Mouse (Mus musculus): ENCODE measurements around the gene Tbc1d10c. TPM values are rescaled to one million over a fixed set of nuclear protein-coding genes. Genes with fewer than 3 reads are reported as not detected.

Gene Tbc1d10c
- total RNA-seq, 2 experiments from 2014 or later, result 1.6 to 2.1 TPM

DNA sequence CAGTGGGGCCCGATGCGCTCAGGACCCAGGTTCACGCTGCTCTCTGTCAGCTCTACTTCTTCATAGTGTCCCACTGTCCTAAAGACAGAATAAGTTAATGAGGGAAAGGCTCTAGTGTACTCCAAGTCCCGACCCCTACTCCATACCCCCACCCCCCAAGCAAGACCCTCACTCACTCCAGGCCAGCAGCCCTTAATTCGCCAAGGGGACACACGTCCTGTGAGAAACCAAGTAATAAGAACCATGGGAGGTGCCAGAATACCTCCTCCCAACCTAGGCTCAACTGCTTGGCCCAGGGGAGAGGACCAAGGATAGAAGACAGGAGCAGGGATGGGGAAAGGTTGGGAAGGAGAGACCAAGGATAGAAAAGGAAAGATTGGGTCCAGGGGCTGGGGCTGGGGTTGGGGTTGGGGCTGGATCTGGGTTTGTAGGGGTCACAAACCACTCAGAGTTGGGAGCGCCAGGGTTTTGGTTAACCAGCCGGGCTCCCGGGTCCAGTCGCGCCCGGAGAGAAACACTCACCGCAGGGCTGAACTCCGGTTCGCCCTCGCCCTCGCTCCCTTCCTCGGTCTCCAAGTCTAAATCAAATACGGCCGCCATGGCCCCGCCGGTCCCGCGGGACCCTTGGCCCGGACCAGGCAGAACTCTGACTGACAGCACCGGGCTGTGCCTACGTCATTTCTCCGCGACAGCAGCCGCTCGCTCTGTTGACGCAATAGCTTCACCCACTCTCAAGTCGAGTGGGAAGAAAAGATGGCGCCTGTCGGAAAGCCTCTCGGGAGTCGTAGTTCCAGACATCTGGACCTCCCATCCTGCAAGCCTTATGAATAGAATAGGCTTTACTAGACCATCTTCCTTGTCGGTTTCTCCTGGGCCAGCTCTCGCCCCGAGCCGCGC is 28.2 kb downstream of the Tbc1d10c start, which contains the start of gene Rps6kb2:
TSS of gene Rps6kb2 (minus strand) at position 709 of the 897 bp plus-strand sequence.
- DNase-seq (ENCODE audit: low spot score in 2 of 2), result peak; percentile 97

DNA sequence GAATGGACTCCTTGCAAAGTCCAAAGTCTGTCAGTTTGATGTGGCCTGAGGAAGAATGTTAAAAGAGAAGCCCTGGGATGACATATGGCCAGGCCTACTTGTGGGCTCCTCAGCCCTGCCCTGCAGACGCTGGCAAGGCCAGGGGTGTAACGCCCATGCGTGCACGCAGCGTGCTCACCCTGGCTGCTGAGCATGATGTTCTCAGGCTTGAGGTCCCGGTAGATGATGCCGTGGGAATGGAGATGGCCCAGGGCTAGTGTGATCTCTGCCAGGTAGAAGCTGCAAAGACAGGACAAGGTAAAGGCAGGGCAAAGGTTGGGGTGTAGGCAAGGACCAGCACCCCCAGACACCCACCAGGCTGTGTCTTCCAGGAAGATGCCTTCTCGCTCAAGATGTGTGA is 32.0 kb downstream of the Tbc1d10c start:
- no peak for DNase-seq (ENCODE audit: low spot score in 2 of 2)

DNA sequence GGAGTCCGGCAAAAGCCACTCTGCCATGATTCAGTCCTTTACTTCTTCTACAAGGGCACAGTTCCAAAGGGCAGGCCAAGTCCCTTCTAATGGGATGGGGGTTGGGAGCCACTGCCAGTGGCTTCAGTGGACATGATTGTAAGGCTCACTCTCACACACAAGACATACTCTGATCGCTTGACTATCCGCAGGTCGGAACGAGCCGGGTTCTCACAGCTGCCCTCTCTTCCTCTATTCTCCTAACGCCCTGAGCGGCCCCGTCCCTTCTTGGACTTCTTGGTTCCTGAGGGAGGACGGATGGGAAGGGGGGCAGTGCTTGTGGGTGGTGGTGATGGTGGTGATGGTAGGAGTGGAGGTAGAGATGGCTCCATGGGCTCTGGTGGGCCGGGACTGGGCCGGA is 34.3 kb downstream of the Tbc1d10c start:
- no peak for DNase-seq (ENCODE audit: low spot score in 2 of 2)

DNA sequence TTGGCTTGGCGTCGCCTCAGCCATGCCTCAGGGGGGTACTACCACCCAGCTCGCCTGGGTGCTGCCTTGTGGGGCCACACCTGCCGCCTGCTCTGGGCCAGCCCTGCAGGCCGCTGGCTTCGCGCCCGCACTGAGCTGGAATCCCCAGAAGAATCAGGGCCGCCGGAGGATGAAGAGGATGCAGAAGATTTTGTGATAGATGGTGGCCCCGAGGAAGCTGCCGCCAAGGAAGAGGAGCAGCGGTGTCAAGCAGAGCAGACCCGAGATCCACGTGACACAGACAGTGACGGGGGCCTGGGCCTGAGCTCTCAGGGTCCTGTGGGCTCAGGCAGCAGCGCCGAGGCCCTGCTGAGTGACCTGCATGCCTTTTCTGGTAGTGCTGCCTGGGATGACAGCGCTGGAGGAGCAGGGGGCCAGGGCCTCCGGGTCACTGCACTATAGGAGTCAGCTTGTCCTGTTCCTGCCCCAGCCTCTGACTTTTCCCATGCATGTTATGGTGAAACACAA is 35.0 kb downstream of the Tbc1d10c start:
- no peak for DNase-seq (ENCODE audit: low spot score in 2 of 2)

DNA sequence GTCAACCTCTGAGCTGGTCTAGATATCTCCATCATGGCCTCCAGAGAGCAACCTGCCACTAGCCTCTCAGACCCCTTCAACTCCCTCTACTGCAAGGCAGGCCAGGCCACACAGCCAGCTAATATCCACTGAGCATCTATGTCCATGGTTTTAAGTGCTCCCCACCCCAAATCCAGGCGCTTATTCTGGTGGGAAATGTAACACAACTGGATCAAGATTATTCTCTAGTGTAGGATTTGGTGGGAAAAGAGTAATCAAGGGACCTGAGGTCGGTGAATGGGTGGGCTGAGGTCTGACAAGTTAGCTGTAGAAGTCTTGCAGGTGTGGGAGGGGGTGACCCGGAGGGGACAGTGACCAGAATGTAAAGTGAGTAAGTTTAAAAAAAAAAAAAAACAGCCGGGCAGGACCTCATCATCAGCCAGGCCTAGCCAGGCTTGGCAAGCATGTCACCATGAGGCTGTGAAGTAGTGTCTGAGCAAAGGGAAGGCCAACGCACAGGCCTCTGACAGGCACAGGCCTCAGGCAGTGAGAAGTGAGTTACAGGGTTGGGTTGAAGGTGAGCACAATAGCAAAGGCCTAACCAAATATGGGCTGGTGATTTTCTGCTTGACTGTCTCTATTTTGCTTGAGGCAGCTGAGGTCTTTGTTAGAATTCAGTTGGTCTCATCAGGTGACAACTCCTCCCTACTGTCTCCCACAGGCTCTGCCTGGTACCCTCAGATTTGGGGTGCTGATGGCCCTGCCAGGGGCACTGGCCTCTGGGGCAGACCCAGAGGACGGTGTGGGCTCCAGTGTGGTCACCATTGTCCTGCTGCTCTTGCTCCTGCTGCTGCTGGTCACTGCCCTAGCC is 35.6 kb downstream of the Tbc1d10c start:
- no peak for DNase-seq (ENCODE audit: low spot score in 2 of 2)

DNA sequence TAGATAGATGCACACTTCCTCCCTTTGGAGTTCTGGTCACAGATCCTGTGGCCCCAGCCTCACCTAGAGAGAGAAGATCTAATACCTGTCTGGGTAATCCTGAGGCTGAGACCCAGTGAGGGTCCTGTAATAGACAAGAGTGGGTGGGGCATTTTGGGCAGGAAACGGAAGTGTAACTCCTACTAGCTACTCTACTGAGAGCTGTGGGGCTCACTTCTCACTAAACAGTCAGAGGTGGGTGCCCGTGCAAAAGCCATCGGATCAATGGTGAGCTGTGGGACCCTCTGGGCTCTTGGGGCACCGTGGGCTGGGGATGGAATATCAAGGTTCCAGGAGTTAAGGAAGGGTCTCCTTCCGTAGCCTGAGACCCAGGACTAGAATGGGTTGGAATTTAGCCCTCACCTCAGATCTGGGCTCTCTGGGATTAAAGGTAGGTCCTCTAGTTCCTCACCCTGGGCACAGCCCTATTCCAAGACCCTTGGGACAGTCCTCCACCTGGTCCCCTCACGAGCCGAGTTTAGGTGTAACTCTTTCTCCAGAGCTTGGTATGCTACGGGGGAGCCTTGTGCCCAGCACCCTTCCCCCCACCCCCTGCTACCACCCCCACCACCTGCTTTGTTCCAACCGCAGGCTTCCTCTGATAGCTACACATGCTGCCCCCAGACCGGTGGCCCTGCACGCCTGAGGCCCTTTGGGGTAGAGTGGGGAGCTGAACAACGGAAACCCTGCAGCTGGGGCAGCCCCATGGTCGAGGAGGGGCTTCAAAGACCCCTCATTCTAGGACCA is 36.5 kb downstream of the Tbc1d10c start:
- no peak for DNase-seq (ENCODE audit: low spot score in 2 of 2)

DNA sequence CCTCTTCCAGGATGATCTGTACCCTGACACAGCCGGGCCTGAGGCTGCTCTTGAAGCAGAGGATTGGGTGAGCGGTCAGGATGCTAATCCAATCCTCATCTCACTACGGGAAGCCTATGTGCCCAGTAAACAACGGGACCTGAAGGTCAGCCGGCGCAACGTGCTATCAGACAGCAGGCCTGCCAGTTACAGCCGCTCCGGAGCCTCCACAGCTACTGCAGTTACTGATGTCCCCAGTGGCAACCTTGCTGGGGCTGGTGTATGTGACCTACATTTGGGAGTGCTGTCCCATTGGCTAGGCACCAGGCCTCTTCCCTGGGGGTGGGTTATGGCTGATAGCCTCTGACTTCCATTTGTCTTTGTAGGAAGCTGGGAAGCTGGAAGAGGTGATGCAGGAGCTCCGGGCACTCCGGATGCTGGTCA is 37.8 kb downstream of the Tbc1d10c start, which contains the start of gene Ptprcap:
TSS of gene Ptprcap (plus strand) at position 373 of the 423 bp plus-strand sequence.
- DNase-seq (ENCODE audit: low spot score in 2 of 2), result no peak

DNA sequence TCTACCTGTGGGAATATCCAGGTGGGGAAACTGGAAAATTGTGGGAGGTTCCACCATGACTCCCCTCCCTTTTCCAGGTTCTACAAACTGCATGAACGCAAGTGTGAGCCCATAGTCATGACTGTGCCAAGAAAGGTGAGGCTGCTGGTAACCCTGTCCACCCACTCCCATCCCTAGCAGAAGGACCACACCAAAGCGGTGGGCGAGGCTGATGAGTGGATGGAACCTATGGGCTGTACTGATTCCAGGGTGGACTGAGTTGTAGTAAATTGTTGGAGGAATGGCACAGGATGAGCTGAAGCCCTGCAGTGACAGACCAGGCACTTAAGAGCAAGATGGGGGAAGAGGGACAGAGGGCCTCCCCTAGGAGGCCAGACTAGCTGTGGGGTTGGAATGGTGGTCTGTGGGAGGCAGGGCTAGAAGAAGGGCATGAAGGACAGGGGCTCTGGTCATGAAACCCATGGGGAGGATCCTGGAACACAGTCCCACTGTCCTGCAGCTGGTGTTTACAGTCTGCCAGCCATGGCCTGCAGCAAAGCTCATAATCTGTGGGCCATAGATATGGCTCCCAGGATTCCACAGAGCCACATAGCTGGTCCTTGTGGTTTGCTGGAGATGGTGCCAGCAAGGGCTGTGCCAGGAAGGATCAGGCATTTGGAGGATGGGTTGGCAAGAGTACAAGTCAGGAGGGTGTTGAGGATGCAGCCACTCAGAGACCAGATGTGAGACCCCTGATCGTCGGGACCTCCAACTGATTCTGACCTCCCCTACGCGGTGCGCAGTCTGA is 38.4 kb downstream of the Tbc1d10c start:
- DNase-seq (ENCODE audit: low spot score in 2 of 2), result no peak

DNA sequence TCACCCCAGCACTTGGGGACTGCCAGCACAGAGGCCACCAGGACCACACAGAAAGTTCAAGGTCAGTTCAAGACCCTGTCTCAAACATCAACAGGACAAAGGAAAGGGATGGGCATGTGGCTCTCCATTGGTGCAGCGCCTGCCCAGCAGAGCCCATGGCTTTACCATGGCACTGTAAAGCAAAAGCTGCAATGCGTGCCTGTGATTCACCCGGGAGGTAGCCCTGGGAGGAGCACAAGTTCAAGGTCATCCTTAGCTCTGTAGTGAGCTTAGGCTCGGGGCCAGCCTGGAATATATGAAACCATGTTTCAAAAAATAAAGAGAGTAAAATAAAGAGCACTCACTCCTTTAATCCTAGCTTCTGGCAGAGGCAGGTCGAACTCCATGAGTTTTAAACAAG is 39.2 kb downstream of the Tbc1d10c start:
- DNase-seq (ENCODE audit: low spot score in 2 of 2), result no peak

DNA sequence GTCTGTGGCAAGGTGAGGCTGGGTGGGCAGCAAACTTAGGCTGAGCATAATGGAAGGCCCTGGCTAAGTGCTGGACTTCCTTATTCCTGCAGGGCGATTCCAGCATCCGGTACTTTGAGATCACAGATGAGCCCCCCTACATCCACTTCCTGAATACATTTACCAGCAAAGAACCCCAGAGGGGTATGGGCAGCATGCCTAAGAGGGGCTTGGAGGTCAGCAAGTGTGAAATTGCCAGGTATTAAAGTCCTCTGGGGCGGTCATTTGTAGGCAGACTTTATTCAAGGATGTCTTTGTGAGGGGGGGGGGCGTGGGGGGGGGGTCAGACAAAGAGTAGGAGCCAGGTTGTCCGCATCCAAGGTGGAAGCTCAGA is 39.6 kb downstream of the Tbc1d10c start:
- no peak for DNase-seq (ENCODE audit: low spot score in 2 of 2)

DNA sequence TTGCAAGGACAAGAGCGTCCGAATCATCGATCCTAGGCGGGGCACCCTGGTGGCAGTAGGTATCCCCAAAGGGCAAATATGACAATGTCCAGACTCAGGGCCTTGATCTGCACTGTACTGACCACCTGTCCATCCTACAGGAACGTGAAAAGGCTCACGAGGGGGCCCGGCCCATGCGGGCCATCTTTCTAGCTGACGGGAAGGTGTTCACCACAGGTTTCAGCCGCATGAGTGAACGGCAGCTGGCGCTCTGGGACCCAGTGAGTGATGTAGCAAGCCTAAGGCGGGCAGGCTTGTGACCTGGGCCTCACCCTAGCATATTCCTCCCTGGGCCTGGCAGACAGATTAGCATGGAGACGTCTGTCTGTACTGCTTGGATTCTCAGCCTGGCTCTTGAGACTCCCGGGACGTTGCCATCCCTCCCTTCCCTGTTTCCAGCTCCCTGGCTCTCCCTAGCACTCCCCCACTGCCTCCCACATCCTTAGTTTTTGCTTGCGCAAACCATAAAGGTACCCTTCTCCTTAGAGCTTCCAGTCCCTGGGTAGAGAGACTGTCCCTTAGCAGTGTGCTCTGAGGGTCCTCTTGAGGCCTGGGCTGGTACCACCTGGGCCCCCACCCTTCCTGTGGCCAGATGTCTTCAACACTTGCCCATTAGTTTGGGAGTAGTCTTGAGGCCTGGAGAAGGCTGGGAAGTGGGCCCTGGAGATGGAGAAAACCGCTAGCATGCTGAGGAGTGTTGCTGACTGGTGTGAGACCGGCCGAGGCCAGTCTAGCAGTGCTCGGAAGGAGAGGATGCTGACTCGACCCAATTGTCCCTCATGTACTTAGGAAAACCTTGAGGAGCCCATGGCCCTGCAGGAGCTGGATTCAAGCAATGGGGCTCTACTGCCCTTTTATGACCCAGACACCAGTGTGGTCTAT is 40.3 kb downstream of the Tbc1d10c start:
- no peak for DNase-seq (ENCODE audit: low spot score in 2 of 2)

DNA sequence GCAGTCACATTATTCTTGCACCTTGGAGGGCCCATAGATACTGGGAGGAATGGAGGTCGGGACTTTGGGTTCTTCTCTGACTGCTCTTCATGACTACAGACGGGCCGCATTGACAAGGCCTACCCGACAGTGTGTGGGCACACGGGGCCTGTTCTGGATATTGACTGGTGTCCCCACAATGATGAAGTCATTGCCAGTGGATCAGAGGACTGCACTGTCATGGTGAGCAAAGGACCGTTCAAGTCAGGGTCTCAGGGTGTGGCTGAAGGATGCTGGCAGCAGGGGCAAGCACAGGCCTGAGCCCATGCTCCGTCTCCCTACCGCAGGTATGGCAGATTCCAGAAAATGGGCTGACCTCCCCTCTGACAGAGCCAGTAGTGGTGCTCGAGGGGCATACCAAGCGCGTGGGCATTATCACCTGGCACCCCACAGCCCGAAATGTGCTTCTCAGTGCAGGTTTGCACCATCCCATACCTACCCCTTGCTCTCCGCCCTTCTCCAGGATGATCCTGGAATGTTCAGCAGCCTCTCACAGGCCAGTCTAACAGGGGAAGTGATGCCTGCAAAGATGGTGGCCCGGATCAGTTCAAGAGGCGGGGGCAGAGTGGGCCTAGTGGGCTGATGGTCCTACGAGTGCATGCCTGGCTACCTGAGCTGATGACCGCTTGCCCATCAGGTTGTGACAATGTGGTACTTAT is 41.2 kb downstream of the Tbc1d10c start:
- DNase-seq (ENCODE audit: low spot score in 2 of 2), result no peak

DNA sequence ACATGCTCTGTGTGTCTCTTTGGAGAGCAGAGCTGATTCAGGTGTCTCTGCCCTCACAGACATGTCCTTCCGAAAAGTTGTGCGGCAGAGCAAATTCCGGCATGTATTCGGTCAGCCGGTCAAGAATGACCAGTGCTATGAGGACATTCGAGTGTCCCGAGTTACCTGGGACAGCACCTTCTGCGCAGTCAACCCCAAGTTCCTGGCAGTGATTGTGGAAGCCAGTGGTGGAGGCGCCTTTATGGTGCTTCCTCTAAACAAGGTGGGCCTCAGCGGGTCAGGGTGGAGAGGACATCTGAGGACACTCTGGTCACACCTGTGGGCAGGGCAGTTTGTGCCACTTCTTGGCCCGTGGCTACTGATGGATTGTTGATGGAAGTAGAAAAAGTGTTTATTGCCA is 41.8 kb downstream of the Tbc1d10c start:
- DNase-seq (ENCODE audit: low spot score in 2 of 2), result no peak

DNA sequence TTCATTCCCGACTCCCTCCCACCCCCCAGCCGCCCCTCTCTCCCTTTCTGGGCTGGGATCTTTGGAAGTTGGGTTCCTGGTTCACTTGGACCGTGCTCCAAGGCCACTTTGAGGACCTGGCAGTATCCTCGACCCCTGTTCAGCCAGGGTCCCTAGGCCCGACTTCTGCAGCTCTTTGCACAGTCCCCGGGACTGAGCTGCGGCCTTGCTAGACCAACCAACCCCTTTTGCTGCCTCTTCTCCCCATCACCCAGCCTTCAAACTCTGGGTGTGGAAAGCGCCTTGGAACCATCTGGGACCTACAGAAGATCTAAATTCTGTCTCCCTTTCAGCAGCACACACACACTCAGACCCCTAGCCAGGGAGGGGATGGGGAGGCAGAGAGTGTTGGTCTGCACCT is 42.3 kb downstream of the Tbc1d10c start:
- DNase-seq (ENCODE audit: low spot score in 2 of 2), result no peak

DNA sequence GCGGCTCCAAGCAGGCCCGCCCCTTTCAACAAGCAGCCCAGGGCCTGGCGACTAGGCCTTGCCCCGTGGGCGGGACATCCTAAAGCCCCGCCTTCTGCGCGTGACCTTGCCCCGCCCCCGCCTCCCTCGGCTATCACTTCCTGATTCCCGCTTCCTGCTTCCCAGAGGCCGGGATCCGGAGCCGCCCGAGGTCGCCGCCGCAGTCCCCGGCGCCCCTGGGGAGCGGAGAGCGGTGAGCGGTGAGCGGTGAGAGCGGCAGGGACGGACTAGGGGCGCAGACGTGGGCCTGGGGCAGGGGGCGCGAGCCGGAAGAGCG is 42.6 kb downstream of the Tbc1d10c start, which contains the start of gene Coro1b:
TSS of gene Coro1b (plus strand) at position 129 of the 316 bp plus-strand sequence.
- peak; percentile 95 to 97 for DNase-seq (ENCODE audit: low spot score in 2 of 2)

DNA sequence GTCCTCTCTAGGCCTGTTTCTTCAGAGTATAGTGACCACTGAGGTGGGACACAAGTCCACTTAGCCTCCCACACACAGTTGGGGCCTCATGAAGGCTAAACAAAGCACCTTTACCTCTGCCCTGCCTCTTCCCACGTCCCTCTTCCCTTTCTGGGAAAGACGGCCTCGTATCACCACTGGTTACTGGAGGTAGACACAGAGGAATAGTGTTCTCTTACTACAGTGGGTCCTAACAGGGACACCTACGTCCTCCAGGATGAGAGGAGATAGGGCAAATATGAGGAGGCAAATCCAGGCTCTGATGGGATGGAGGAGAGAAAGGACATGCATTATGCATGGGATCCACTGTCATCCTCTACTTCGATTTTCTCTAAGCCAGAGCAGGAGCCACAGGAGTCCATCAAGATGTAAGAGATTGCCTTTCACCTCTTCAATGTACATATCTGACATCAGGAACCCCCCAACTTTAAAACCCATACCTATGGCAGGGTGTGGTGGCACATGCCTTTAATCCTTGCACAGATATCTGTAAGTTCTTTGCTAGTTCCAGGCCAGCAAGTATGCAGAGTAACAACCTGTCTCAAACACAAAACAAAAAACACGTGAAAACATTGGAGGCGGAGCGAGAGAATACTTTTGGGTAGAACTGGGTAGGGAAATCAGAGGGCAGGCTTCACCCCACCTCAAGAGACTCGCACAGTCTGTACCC is 43.1 kb downstream of the Tbc1d10c start:
- DNase-seq (ENCODE audit: low spot score in 2 of 2), result no peak

DNA sequence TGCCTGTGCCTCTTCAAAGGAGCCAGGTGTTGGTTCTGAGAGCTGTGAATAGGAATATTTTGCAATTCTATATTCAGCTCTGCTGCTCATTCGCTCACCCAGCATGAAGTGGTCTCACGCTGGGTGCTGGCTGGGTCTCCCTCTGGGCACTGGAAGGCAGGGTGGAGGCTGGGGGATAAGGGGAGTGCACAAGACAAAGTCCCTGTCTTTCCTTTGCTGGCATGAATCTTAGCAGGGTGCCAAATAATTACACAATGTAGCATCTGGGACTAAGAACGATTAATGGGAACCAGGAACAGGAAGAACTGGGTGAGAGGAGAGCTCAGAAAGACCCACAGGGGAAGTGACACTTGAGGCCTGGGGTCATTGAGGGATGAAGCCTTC is 44.1 kb downstream of the Tbc1d10c start:
- DNase-seq (ENCODE audit: low spot score in 2 of 2), result no peak
